Mouse (Mus musculus): ENCODE results near the gene Asxl2. TPM values are rescaled to one million over a fixed set of nuclear protein-coding genes. Genes with fewer than 3 reads are reported as not detected.
"Not testable (repeated sequence)": the region's sequence is repeated elsewhere in the genome, so short reads cannot be mapped to it uniquely, and the experiment has no call there.

Gene Asxl2
- polyA plus RNA-seq, 1 experiment = 17.3 TPM

- Histone ChIP-seq H3K4me1 (replicated peaks; ENCODE audit: control insufficient read depth, insufficient read depth, low read length) (no peaks in the 10 kb centered on the region), H3K4me3 (ENCODE audit: control insufficient read depth, insufficient read depth, low read length) (no peak overlapping the region), H3K27ac (ENCODE audit: control insufficient read depth, insufficient read depth, low read length) (no peak overlapping the region), H3K36me3 (ENCODE audit: control insufficient read depth, insufficient read depth, low read length) (no peaks in the 10 kb centered on the region), H3K27me3 (ENCODE audit: control insufficient read depth, insufficient read depth, low read length) (no peaks in the 10 kb centered on the region)
- no peak for TF ChIP-seq POLR2A (IDR thresholded peaks at IDR 0.05; ENCODE audit: control insufficient read depth, extremely low read depth, insufficient read depth, low read length, poor library complexity)
- TF ChIP-seq CTCF (IDR thresholded peaks at IDR 0.05; ENCODE audit: borderline replicate concordance, control insufficient read depth, extremely low read depth, insufficient read depth, low read length, poor library complexity) = no peak
- WGBS = 98% methylated on average over 8 of the region's 8 CpGs
- DNase-seq = no peak
These were observed 29.7 kb upstream of the Asxl2 start for GRCm38 (mm10) chr12:3396931-3397330.

DNA sequence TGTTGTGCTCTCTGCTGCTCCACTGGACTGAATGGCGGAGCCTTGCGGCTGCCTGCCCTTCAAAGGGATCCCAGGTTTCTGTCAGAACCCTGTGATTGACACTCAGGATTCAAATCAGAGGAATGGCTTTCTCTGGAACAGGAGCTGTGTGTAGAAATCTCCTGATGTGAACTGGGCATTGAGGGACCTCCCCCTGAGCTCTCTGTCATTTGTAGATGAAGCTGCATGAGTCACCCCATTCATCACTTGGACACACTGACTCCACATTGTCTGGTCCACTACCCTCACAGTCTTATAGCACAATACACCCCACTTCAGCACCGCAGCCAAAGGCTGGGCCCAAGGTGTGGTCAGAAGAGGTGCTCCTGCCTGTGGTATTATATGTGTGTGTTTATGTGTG, 21.0 kb upstream of the Asxl2 start:
- not testable (repeated sequence) for DNase-seq; H3K4me1 ChIP-seq (replicated peaks; ENCODE audit: control insufficient read depth, insufficient read depth, low read length); H3K4me3 ChIP-seq (ENCODE audit: control insufficient read depth, insufficient read depth, low read length); H3K27me3 ChIP-seq (ENCODE audit: control insufficient read depth, insufficient read depth, low read length); H3K27ac ChIP-seq (ENCODE audit: control insufficient read depth, insufficient read depth, low read length)
- H3K36me3 ChIP-seq (ENCODE audit: control insufficient read depth, insufficient read depth, low read length) = peaks cover 17% of the 10 kb centered on the region
- WGBS = 92% methylated on average over 3 of the region's 3 CpGs

DNA sequence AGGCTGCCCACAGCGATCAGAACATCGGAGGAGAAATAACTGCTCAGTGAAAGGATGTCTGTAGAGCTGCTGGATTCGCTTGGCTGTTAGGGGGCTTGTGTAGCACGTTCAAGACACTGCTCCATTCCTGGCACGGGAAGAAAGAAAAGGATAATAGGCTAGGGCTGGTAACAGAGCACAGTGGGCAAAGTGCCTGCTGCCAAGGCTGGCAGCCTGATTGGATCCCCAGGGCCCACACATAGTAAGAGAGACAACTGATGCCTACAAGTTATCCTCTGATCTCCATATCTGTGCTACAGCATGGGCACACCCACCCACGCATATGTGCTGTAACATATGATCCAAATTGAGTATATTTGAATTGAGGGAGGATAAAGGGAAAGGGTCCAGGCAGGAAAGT, 20.1 kb upstream of the Asxl2 start:
- Histone ChIP-seq H3K4me3 (ENCODE audit: control insufficient read depth, insufficient read depth, low read length) (no peak overlapping the region), H3K27me3 (ENCODE audit: control insufficient read depth, insufficient read depth, low read length) (no peaks in the 10 kb centered on the region), H3K36me3 (ENCODE audit: control insufficient read depth, insufficient read depth, low read length) (peaks cover 17% of the 10 kb centered on the region), H3K4me1 (replicated peaks; ENCODE audit: control insufficient read depth, insufficient read depth, low read length) (no peaks in the 10 kb centered on the region), H3K27ac (ENCODE audit: control insufficient read depth, insufficient read depth, low read length) (no peak overlapping the region)
- no peak for DNase-seq
- no peak for TF ChIP-seq CTCF (IDR thresholded peaks at IDR 0.05; ENCODE audit: borderline replicate concordance, control insufficient read depth, extremely low read depth, insufficient read depth, low read length, poor library complexity)
- no peak for TF ChIP-seq POLR2A (IDR thresholded peaks at IDR 0.05; ENCODE audit: control insufficient read depth, extremely low read depth, insufficient read depth, low read length, poor library complexity)
- 98% methylated on average over 6 of the region's 6 CpGs for WGBS

DNA sequence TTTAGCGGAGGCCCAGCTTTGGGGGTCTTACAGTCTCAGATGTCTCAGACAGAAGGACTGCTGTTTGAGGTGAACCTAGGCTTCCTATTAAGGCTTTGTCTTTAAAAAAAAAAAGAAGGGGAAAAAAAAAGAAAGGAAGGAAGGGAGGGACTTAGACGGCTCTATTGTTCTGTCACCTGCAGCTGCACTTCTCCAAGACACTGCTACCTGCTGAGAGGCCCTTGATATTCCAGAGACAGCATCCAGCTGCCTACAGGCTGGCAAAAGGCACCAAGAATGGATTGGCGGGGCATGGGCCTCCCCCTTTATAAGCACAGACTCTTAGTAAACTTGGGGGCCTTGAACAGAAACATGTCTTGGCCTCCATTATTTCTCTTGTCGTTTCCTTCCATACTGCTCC, 11.7 kb upstream of the Asxl2 start:
- no peaks in the 10 kb centered on the region for H3K4me1 ChIP-seq (replicated peaks; ENCODE audit: control insufficient read depth, insufficient read depth, low read length)
- DNase-seq = no peak
- WGBS = 85% methylated on average over 4 of the region's 4 CpGs
- TF ChIP-seq POLR2A (IDR thresholded peaks at IDR 0.05; ENCODE audit: control insufficient read depth, extremely low read depth, insufficient read depth, low read length, poor library complexity) = no peak
- no peak for TF ChIP-seq CTCF (IDR thresholded peaks at IDR 0.05; ENCODE audit: borderline replicate concordance, control insufficient read depth, extremely low read depth, insufficient read depth, low read length, poor library complexity)
- no peak overlapping the region for H3K27ac ChIP-seq (ENCODE audit: control insufficient read depth, insufficient read depth, low read length)
- H3K4me3 ChIP-seq (ENCODE audit: control insufficient read depth, insufficient read depth, low read length) = no peak overlapping the region
- no peaks in the 10 kb centered on the region for H3K36me3 ChIP-seq (ENCODE audit: control insufficient read depth, insufficient read depth, low read length)
- H3K27me3 ChIP-seq (ENCODE audit: control insufficient read depth, insufficient read depth, low read length) = no peaks in the 10 kb centered on the region

DNA sequence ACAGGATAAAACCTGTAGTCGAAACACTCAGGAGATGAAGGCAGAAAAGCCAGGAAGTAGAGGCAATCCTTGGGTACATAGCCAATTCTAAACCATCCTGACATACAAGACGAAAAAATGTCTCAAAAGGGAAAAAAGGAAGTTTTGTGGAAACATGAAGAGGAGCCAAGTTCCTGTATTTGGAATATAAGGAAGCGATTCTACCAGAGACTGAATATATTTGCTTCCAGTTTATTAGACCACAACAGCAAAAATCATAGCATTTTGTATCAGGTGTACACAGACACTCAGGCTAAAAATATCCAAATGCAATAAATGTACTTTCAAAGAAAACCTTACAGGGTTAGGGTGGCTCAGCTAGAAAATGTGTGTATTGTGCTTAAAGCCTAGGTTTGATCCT, 7.9 kb upstream of the Asxl2 start:
- Histone ChIP-seq H3K4me1 (replicated peaks; ENCODE audit: control insufficient read depth, insufficient read depth, low read length) (no peaks in the 10 kb centered on the region), H3K27ac (ENCODE audit: control insufficient read depth, insufficient read depth, low read length) (no peak overlapping the region), H3K36me3 (ENCODE audit: control insufficient read depth, insufficient read depth, low read length) (no peaks in the 10 kb centered on the region), H3K27me3 (ENCODE audit: control insufficient read depth, insufficient read depth, low read length) (no peaks in the 10 kb centered on the region), H3K4me3 (ENCODE audit: control insufficient read depth, insufficient read depth, low read length) (no peak overlapping the region)
- DNase-seq = no peak
- TF ChIP-seq POLR2A (IDR thresholded peaks at IDR 0.05; ENCODE audit: control insufficient read depth, extremely low read depth, insufficient read depth, low read length, poor library complexity) (no peak), CTCF (IDR thresholded peaks at IDR 0.05; ENCODE audit: borderline replicate concordance, control insufficient read depth, extremely low read depth, insufficient read depth, low read length, poor library complexity) (no peak)
- WGBS = 85% methylated on average over 3 of the region's 3 CpGs

- WGBS = 55% methylated on average over 2 of the region's 2 CpGs
- no peak overlapping the region for H3K27ac ChIP-seq (ENCODE audit: control insufficient read depth, insufficient read depth, low read length)
- H3K36me3 ChIP-seq (ENCODE audit: control insufficient read depth, insufficient read depth, low read length) = no peaks in the 10 kb centered on the region
- no peaks in the 10 kb centered on the region for H3K27me3 ChIP-seq (ENCODE audit: control insufficient read depth, insufficient read depth, low read length)
- no peak overlapping the region for H3K4me3 ChIP-seq (ENCODE audit: control insufficient read depth, insufficient read depth, low read length)
- TF ChIP-seq POLR2A (IDR thresholded peaks at IDR 0.05; ENCODE audit: control insufficient read depth, extremely low read depth, insufficient read depth, low read length, poor library complexity) (no peak), CTCF (IDR thresholded peaks at IDR 0.05; ENCODE audit: borderline replicate concordance, control insufficient read depth, extremely low read depth, insufficient read depth, low read length, poor library complexity) (no peak)
- no peak for DNase-seq
- peaks cover 3% of the 10 kb centered on the region; the same call in 1 of the 2 replicates for H3K4me1 ChIP-seq (replicated peaks; ENCODE audit: control insufficient read depth, insufficient read depth, low read length)
These were observed 6.1 kb upstream of the Asxl2 start for GRCm38 (mm10) chr12:3420519-3420918.

DNA sequence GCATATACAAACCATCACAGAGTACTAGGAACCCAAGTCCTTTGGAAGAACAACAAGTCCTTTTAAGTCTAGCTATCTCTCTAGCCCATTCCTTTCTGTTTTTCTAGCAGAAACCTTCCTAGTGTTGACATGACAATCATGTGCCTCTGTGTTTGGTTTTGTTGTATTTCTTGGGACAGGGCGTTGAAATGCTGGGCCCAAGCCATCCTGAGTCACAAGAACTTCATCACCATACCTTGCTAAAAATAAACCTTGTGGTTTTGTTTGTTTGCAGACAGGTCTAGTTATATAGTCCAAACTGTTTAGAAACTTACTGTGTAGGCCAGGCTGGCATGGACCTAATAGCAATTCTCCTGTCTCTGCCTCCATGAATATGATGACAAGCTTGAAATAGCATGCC, 3.9 kb upstream of the Asxl2 start:
- no peak overlapping the region for H3K4me3 ChIP-seq (ENCODE audit: control insufficient read depth, insufficient read depth, low read length)
- peaks cover 5% of the 10 kb centered on the region; the same call in 1 of the 2 replicates for H3K4me1 ChIP-seq (replicated peaks; ENCODE audit: control insufficient read depth, insufficient read depth, low read length)
- no peaks in the 10 kb centered on the region for H3K36me3 ChIP-seq (ENCODE audit: control insufficient read depth, insufficient read depth, low read length)
- no peak overlapping the region for H3K27ac ChIP-seq (ENCODE audit: control insufficient read depth, insufficient read depth, low read length)
- 93% methylated on average over 1 of the region's 1 CpGs for WGBS
- DNase-seq = no peak
- no peak for TF ChIP-seq POLR2A (IDR thresholded peaks at IDR 0.05; ENCODE audit: control insufficient read depth, extremely low read depth, insufficient read depth, low read length, poor library complexity)
- TF ChIP-seq CTCF (IDR thresholded peaks at IDR 0.05; ENCODE audit: borderline replicate concordance, control insufficient read depth, extremely low read depth, insufficient read depth, low read length, poor library complexity) = no peak
- no peaks in the 10 kb centered on the region for H3K27me3 ChIP-seq (ENCODE audit: control insufficient read depth, insufficient read depth, low read length)
